Mouse (Mus musculus) mature B cell (primary cell): ENCODE measurements around the gene Sik3.
"Not testable (repeated sequence)": the region's sequence is repeated elsewhere in the genome, so short reads cannot be mapped to it uniquely, and the experiment has no call there.

ENCODE experiments used
- in situ Hi-C: fragments of 300-500 bp; cut with MboI; formaldehyde crosslinking; loops from 2 replicates; pipeline ENCODE4 v1.14.3; 2019

The Sik3 gene

DNA sequence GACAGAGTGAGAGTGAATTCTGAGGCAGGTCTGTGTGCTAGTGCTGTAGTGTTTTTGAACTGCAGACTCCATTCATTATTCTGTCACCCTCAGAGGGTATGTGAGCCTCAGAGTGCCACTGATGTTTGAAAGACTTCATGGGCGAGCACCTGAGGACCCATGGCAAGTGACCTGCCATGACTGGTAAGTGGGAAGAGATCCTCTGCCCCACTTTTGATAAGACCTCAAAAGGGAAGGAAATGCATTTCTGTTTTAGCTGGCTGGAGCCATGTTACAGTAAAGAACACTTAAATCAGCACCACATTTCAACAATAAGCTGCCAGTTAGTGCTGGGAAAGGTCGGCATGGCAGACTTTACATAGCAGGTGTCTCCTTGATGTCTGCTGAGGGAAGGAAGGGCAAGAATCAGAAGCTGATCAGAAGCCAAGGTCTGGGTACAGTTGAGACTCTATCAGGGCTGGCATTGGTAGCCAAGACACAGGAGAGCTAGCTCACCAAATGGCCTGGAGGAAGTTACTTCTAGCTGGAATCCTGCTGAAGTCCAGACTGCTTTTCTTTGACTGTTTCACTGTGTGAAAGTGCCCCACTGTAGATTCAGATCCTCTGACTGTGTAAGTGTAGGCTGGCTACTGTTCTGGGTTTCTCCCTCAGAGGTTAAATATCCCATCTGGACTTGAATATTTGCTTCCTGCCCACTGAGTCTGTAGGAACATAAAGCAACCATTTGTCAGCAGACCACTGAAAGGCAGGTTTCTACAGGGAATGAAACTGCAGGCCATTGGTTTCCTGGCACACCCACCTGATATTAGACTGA, 138.5 kb downstream of the Sik3 start:
- in situ Hi-C loops: no loop called here

DNA sequence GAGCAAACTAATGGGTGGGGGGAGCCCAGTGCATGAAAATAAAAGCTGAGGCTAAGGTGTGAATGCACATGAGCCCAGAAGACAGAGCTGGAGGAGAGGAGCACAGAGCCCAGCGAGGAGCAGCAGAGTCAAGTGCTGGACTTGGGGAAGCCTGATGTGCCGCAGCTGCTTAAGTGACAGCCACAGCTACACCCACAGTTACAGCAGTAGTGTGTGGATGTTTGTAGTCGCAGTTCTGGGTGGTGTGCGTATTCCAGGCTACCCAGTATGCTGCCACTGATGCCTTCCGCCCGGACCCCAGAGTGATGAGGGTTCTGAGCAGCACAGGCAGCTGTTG, 139.1 kb downstream of the Sik3 start:
- in situ Hi-C loops: no loop called here

DNA sequence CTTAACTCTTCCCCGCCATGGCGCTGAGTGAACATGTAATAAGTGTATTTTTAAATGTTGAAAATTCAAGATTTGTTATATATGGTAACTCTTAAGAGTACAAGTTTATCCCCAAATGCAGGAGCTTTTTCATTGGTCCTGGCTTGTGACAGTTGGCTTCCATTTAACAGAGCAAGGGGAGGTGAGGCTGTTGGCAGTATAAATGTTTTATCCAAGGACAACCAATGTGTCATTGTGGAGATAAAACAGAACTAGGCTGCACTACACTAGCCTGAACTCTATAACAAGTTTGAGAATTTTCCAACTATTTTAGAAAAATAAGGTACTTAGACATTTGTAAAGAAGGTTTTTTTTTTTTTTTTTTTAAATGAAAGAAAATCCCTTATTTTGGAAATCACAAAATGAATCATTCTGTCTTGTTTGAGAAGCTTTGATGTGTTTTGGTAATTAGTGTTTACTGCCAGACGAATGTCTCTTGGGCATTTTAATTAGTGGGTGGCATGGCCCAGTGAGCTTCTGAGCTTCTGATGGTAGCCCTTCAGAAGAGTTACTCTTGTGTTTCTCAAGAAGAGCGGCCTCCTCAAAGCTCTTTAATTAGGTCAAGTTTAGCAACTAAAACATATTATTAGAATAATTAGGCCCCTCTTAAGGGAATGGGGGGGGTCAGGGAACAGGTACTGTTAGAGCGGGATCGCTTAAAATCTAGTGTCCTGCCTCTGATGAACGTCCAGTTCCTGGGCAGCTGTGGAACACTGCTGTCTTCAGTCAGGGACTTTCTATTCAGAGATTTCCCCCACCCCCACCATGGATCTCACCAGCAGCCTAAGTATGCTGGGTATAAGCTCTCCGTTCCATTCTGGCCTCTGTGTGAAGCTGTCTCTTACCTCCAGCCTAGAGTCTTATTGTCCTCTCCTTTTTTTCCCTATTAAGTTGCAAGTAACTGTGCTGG, 139.7 kb downstream of the Sik3 start:
- in situ Hi-C loops: no loop called here

DNA sequence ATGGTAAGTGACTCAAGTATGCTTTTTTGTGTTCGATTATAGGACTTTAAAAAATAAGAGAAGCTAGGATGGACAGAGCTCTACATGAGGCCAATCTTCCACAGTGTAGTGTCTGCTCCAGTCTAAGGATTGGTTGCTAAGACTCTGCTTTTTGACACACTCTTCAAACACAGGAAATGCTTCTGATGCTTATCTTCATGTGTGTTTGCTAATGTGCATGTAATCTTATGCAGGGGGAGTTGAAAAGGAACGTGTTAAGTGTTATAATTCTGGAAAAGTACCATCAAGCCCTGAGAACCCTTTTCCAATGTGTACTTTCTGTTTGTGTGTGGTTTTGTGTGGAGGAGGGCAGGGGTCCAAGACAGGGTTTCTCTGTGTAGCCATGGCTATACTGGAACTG, 141.8 kb downstream of the Sik3 start:
- in situ Hi-C loops: no loop called here

DNA sequence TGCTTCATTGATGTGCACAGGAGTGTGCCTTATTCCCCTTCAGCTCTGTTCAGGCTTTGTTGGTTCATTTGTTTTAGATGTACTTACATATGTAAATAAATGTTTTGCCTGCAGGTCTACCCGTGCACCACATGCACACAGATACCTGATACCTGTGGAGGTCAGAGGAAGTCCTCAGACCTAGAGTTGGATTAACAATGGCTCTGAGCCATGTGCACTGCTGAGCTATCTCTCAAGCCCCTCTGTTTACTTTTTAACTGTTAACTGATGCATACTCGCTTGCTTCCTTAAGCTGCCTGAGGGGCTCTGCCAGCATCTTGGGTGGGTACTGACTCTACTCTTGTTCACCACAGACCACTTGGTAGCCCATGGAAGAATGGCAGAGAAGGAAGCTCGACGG, 142.4 kb downstream of the Sik3 start:
- in situ Hi-C loops: no loop called here

DNA sequence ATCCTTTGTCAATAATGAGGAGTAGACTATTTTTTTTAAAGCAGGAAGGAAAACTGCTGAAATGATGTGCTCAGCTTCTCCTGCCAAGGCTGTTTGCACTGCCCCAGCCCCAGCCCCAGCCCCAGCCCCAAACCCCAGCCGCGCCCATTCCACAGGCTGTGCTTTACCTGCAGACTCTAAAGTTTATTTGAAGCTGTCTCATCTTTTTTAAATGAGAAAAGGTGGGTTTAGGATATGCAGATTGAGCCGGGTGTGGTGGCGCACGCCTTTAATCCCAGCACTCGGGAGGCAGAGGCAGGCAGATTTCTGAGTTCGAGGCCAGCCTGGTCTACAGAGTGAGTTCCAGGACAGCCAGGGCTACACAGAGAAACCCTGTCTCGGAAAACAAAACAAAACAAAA, 143.2 kb downstream of the Sik3 start:
- in situ Hi-C loops: not testable (repeated sequence)

DNA sequence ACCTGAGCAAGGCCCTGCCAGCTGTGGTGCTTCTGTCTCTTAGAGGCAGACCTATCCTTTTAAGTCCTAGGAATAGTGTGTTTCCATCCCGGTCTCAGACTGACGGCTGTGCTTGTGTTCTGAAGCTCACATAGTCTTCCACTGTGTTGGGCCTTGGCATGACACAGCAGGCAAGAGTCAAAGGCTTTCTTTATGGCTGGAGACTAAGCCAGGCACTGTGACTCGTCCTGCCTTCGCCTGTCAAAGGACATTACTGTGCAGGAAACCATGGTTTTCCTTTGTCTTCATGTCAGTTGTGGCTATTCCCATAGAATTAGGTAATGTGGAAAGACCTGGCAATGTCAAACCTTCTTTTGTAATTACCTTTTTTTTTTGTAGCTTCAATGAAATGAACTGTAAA, 144.1 kb downstream of the Sik3 start:
- in situ Hi-C loops: no loop called here

DNA sequence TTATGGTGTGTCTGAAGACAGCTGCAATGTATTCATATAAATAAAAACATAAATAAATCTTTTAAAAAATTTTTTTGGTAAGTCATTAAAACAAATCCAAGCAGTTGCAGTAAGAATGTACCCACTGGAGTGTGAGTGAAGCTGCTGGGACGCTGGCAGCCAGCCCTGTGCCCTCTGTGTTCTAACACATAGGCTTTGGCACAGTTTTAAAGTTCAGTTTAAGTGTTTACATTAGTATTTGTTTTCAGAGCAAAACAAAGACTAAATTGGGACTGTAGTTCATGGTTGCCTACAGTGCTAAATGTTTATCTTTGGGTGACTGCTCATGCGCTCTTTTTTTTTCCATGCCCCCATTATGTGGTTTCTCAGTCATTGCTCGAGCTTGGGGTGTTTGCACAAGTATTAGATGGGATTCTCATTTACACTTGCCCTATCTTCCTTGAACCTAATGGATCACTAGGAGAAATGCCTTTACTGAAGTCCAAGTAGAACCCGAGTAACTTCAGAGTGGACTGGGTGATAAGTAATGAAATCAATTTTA, 145.7 kb downstream of the Sik3 start:
- in situ Hi-C loops: no loop called here

DNA sequence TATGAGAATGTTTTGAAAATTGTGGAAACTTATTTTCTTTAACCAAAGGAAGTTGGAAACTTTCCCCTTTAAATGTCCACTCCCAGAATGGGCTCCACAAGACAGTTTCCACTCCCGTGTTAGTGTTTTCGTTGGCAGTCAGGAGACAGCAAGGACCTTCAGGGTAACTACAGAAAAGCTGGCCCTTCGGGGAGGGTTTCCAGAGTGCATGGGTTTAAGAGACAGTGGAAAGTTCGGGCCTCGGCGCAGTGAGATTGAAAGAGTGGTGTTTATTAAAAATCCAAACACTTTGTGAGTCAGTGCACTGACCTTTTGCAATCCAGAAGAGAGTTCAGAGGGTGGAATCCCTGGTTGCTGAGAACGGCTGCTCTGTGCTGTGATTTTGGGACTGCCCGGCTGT, 150.8 kb downstream of the Sik3 start:
- in situ Hi-C loops: no loop called here

DNA sequence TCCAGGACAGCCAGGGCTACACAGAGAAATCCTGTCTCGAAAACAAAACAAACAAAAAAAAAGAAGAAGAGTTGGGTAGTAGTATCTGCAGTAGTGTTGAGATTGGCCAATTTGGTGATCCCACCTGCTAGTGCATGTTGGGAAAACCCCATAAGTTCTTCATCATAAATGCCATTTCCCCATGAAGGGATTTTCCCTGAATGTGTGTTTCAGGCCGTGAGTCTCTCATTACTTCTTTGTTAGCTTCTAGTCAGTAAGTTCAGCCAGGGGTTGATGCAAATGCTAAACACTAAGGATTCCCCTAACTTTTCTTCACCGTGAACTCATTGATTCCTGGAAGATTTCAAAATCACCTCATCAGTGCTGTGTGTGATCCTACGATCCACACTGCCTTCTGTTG, 156.2 kb downstream of the Sik3 start:
- in situ Hi-C loops: no loop called here

DNA sequence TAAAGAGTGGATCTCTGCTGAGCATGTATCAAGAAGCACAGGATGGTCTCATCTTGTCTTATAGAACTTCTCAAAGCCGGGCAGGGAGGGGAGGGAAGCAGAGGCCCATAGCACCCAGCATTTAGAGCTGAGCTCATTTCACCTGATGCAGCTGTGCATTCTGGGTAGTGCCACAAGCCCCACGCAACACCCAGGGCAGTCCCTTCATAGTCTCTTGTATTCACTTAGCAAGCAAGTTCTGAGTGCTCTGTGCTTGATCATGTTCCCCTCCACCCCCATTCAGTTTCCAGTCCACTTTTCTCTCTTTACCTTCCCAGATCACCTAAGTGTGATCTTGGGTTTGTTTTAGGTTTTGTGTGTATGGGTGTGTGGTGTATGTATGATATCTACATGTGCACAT, 159.6 kb downstream of the Sik3 start:
- in situ Hi-C loops: no loop called here

DNA sequence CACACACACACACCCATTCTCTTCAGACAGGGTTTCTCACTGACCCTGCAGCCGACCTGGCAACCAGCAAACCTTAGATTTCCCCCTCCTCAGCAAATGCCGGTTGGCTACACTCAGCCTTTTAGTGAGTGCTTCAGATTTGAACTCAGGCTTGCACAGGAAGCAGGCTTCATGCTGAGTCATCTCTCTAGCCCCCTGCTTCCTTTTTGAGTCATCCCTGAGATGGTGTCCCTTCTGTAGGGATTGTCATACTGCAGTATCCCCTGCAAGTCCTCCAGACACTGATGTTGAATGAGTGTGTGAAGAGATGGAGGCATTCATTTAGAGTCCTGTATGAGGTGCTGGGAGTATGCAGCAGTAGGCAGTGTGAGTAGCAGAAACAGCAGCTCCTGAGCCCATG, 160.3 kb downstream of the Sik3 start:
- in situ Hi-C loops: no loop called here

DNA sequence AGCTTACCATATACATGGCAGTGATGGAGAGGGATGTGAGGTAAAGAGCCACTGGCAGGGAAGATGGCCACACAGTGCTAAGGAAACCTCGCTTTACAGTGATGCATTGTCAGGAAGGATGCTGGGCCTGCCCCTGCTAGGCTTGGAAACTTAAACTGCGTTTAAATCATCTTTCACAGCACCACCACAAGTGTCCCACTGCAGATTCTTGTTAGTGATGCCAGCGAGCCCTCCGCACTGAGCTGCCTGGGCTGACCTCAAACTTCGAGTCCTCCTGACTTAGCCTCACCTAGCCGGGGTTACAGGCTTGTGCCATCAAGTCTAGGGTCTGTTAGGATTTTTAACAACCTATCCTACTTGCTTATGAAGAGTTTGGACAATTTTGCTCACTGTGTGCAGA, 161.3 kb downstream of the Sik3 start:
- in situ Hi-C loops: no loop called here

DNA sequence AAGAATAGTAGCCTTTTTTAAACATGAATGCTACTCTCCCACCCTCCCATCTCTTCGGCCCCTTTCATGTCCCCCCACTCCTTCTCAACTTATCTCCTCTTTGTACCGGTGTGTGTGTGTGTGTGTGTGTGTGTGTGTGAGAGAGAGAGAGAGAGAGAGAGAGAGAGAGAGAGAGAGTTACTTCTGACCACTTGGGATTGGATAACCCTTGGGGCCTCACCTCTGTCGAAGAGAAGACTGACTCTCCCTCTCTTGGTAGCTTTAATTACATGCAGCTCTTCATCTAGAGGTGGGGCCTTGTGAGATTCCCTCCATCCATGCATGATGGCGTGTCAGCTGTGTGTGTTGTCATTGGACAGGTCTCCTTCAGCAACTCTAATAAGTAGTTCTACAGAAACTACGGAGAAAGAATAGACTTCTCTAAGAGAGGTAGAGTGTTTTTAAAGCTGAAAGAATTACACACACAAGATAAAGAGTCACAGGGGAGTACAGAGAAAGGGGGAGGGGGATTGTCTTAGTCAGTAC, 162.2 kb downstream of the Sik3 start:
- in situ Hi-C loops: no loop called here

DNA sequence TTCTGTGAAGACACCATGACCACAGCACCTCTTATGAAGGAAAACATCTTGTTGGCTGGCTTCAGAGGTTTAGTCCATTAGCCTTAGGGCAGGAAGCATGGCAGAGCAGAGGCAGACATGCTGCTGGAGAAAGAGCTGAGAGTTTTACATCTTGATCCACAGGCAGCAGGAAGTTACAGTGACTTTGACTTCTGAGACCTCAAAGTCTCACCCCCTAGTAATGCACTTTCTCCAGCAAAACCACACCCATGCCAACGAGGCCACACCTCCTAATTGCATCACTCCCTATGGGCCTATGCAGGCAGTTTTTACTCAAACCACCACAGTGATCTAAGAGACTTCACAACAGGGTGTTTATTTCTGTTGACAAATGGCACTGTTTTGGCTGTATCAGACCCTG, 162.7 kb downstream of the Sik3 start:
- in situ Hi-C loops: no loop called here

DNA sequence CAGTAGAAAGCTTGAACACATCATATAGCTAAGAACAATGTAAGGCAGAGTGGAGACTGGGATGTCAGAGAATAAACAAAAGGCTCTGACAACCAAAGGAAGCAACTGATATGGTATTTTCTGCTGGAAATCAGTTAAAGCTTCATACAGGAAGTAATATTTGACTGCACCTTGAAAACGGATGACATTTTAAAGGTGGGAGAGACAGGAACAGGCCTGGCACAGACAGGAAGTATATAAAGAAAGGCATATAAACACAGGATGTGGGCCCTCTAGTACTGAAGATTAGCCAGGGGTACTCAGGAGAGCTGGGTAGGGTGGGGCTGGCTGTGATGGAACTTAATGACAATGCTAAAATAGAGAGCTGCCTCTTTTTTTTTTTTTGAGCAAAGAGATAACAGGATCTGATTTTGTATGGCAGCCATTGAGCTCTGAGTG, 163.3 kb downstream of the Sik3 start:
- in situ Hi-C loops: no loop called here

DNA sequence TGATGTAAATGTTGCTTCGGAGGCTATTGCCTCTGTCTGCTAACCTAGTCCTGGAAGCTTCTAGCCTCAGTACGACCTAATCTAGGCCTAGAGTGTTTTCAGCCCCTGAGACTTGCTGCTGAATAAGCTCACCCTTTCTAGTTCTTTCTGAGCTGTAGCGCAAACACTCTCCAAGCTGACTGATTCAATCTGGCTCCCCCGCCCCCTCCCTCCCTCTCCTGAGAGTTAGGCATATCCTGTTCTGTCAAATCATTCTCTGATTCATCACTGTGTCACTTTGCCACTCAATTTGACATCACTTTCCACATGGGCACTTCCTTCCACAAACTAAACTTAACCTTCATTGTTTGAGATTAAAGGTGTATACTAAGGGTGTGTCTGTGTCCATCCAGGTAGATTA, 164.0 kb downstream of the Sik3 start:
- in situ Hi-C loops: no loop called here

DNA sequence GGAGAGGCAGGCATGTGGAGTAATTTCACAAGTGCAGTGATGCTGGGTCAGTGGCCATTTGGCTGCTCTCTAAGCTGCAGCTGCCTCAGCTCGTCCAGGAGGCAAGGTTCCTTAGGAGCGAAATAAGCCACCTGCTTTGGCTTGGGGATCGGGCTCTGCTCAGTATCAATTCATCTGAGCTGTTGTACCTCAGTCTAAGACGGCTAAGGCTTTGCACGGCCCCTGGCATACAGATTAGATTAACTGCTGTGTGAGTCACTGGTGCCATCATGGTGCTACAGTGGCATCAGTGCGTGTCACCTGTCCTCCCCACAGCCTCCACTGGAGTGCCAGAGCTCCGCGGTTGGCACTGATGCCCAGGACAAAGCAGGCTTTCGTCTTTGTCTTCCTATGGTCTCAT, 166.0 kb downstream of the Sik3 start:
- in situ Hi-C loops: no loop called here

DNA sequence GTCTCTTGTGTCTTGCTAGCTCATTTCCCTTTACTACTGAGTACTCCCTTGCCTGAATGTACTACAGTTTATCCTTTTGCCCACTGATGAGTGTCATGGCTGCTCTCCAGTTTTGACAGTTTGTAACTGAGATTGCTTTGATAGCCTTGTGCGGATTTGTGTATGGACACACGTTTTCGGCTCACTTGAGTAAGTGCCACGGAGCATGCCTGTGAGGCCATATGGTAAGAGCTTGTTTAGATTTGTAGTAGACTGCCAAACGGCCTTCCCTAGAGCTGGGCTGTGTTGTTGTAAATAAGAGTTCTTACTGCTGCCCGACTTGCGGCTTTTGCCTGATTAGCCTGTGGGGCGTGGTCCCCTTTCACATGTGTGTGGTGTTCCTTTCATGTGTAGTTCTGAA, 168.7 kb downstream of the Sik3 start:
- in situ Hi-C loops: loop anchor here (5.0 kb wide), 1 partner anchor 174 kb away; no protein-coding TSS in a partner anchor

DNA sequence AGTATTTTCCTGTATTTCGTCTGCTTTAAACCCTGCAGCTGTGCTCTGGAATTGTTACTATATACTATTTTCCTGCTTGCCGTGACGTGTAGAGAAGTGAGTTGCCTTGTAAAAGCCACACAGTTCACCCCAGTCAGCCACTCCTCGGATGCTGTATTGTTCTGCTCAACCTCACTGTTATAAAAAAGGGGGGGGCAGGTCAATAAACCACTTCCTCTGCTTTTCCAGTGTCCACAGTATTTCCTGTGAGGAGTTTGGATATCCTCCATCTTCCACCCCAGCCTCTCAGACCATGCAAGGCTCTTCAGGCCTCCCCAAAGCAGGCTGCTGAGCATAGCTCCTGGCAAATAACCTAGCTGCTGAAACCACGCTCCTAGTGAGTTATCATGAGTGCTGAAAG, 171.9 kb downstream of the Sik3 start:
- in situ Hi-C loops: loop anchor here (5.0 kb wide), 1 partner anchor 177 kb away; no protein-coding TSS in a partner anchor

DNA sequence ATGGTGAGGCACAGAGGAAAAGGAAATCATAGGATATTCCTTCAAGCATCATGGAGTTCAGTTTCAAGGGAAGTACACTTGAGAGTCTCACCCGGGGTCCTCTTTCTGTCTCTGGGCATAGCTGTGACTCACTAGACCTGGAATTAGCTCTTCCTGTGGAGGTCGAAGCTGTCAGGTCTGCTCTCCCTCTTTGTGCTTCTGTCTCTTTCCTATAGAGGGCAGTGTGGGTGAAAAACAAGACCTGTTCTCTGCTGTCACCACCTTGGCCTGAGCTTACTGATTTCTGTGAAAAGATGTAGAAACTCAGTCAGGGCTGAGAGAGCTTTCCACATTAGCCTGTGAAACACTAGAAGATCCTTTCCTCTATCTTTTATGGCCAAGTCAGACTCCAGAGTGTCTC, 172.6 kb downstream of the Sik3 start:
- in situ Hi-C loops: no loop called here

DNA sequence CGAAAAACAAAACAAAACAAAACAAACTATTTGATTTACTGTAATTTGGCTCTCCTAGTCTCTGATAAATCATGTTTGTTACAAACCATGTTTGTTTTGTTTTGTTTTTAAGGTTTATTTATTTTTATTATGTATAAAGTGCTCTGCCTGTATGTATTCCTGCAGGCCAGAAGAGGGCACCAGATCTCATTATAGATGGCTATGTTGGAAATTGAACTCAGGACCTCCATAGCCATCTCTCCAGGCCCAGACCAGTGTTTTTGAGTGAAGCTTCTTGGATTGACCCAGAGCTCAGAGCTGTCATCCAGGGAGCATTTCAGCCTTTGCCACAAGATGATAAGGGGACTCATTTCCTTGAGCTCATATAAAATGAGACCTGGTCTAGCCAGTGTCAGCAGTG, 173.8 kb downstream of the Sik3 start:
- in situ Hi-C loops: no loop called here

DNA sequence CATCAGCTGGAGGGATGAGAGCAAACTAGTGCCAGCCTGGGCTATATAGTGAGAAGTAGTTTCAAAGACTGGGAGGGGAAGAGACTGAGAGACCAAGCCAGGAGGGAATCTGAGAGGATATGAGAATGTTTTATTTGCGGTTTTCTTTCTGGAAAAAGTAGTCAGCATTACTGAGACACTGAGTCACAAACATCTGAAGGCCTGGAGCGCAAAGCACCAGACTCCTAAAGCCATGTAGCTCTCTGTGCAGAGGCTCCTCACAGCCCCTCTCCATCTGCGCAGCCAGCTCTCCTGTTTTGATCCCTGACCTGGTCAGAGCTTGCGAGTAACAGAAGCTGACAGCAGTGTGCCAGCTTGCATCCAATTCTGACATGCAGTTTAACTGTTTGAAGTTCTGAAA, 175.8 kb downstream of the Sik3 start:
- in situ Hi-C loops: no loop called here
